Comparison of ENCODE assay signal across 11 mouse cellular contexts in genomic region chr19:54557984-54558383, GRCm38 (mm10).
"Had no signal": no experiment of that assay in that cellular context is flagged by ENCODE, and none has a peak within 500 bp of the region (broad histone marks: within the 10 kb centered on the region; RNA-seq: fewer than 3 reads in every experiment).

No protein-coding gene starts in this region.

- H3K27ac ChIP-seq: left cerebral cortex, adult 2 months; liver, embryonic 13.5 days had no signal

- DNase-seq: kidney, postnatal 10 days; layer of hippocampus, postnatal 36 days; liver, embryonic 13.5 days; lung, adult 2 months; lung, postnatal 14 days; lung, postnatal 4 days; midbrain, embryonic 14.5 days; thymus, adult 18-20 months; thymus, postnatal 36 days had no signal

- H3K4me1 ChIP-seq: liver, embryonic 13.5 days had no signal

- H3K9me3 ChIP-seq: liver, embryonic 13.5 days had no signal

- H3K4me2 ChIP-seq: liver, embryonic 13.5 days; midbrain, embryonic 11.5 days had no signal

- H3K36me3 ChIP-seq: liver, embryonic 13.5 days had no signal

- H3K9ac ChIP-seq: liver, embryonic 13.5 days had no signal

- H3K27me3 ChIP-seq: liver, embryonic 13.5 days had no signal

- H3K4me3 ChIP-seq: left cerebral cortex, adult 2 months; liver, embryonic 13.5 days had no signal
